Mouse (Mus musculus) heart, postnatal 0 days (tissue): ENCODE results near the gene Siah2. TPM values are rescaled to one million over a fixed set of nuclear protein-coding genes. Genes with fewer than 3 reads are reported as not detected.

Experiments used
- ATAC-seq: fragments of 200-750 bp; cut with Nextera tagmentation; 2 replicates; pipeline ENCODE4 v1.8.0; 2017; ENCODE audit warnings: low read depth, moderate number of reproducible peaks, moderate library complexity; ENCODE audit not compliant: insufficient read depth
- DNase-seq: peaks from one replicate; pipeline ENCODE4 v3.0.0-alpha.2; 2016; ENCODE audit warnings: low spot score
- H3K27ac ChIP-seq: fragments of 300-500 bp; sonication (generic); 2 replicates; pipeline ENCODE4 v1.5.1; 2014; ENCODE audit warnings: low read depth, mild to moderate bottlenecking
- H3K27me3 ChIP-seq: fragments of 300-500 bp; sonication (generic); 2 replicates; pipeline ENCODE4 v1.6.1; 2014; ENCODE audit warnings: low read length, mixed read lengths; ENCODE audit not compliant: control insufficient read depth, insufficient read depth
- H3K36me3 ChIP-seq: fragments of 300-500 bp; sonication (generic); replicated peaks from 2 replicates; pipeline ENCODE4 v1.6.1; 2014; ENCODE audit warnings: low read length, mixed read lengths; ENCODE audit not compliant: control insufficient read depth, insufficient read depth
- H3K4me1 ChIP-seq: fragments of 300-500 bp; sonication (generic); 2 replicates; pipeline ENCODE4 v1.6.1; 2014; ENCODE audit warnings: antibody characterized with exemption; ENCODE audit not compliant: control insufficient read depth, insufficient read depth
- H3K4me2 ChIP-seq: fragments of 300-500 bp; sonication (generic); 2 replicates; pipeline ENCODE4 v1.6.1; 2014; ENCODE audit warnings: low read depth, mild to moderate bottlenecking, low read length, moderate library complexity
- H3K4me3 ChIP-seq: fragments of 300-500 bp; sonication (generic); 2 replicates; pipeline ENCODE4 v1.5.1; 2014; ENCODE audit warnings: low read depth, low read length
- H3K9ac ChIP-seq: fragments of 300-500 bp; sonication (generic); replicated peaks from 2 replicates; pipeline ENCODE4 v1.6.1; 2014; ENCODE audit warnings: low read depth, low read length, mixed read lengths
- H3K9me3 ChIP-seq: fragments of 300-500 bp; sonication (generic); replicated peaks from 2 replicates; pipeline ENCODE4 v1.6.1; 2016; ENCODE audit warnings: low read length; ENCODE audit not compliant: control insufficient read depth
- CTCF ChIP-seq: IDR thresholded peaks from 2 replicates; pipeline ENCODE4 v1.5.1; 2016; ENCODE audit warnings: antibody characterized with exemption, control low read depth, low read depth
- EP300 ChIP-seq: IDR thresholded peaks from 2 replicates; pipeline ENCODE4 v1.6.1; 2016; ENCODE audit warnings: antibody characterized with exemption, low read depth
- WGBS: fragments of 180-500 bp; shearing (Covaris S2); extraction: QIAGEN DNeasy Blood & Tissue Kit; methylation state at CpG from one replicate; pipeline ENCODE4 v1.1.7; 2014; 5-methylcytosine and 5-hydroxymethylcytosine counted together
- polyA plus RNA-seq: library from polyadenylated mRNA; unstranded; fragments of >200 nt; fragmentation: Nextera tagmentation; extraction: Ambion mirVana; gene quantifications from 2 replicates; pipeline ENCODE4 v1.2.1, GENCODE M21; 2015
- total RNA-seq: library from RNA; depleted of rRNA; stranded (reverse); fragments of >200 nt; gene quantifications from 2 replicates; pipeline ENCODE4 v1.2.3, GENCODE M21; 2014; ENCODE audit warnings: low replicate concordance; rRNA removed

Gene Siah2
- 14.5 and 14.8 TPM in 2 replicates for total RNA-seq
- polyA plus RNA-seq, result 3.9 and 5.1 TPM in 2 replicates

DNA sequence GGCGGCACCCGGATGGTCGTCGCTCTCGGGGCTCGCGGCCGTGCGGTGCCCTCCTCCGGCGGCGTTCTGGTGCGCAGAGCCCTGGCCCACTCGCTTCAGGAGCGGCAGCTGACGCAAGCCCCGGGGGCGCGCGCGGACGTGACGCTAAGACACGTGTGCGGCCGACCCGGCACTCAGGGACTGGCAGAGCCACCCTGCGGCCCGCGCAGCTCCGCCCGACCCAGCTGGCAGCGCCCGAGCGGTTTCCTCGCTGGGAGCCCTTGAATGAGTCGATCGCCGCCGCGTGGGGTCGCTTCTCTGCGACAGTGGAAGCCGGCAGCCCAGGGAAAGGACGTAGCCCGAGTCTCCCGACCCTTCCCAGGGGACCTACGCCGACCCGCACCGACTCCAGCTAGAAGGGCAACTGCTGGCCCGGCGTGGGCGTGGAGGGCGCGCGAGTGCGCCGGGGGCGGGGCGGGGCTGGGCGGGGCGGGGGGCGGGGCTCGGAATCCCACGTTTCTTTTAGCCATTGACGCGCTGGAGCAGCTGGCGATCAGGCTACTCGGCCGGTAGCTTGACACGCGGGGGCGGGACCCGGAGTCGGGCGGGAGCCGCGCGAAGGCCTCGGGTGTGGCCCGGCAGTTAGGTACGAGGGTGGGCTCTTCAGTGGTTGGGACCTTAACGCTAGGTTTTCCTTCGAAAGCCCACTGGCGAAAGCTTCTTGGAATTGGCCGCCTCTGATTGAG is at the start of gene Siah2:
Gene Siah2 (minus strand): TSS at position 404 of the 725 bp plus-strand sequence.
- Histone ChIP-seq H3K4me2 (peak within 1 kb of the TSS; percentile 97), H3K27ac (peak within 1 kb of the TSS; percentile 95), H3K4me3 (peak within 1 kb of the TSS; percentile 96), H3K27me3 (no peaks in the 10 kb centered on the region), H3K36me3 (no peaks in the 10 kb centered on the region), H3K4me1 (0 out of 2 replicates have a peak, but pooled peaks cover 13% of the 10 kb centered on the region), H3K9ac (peak within 1 kb of the TSS; percentile 93), H3K9me3 (no peaks in the 10 kb centered on the region)
- WGBS, result under 1% methylated on average over 65 of the region's 87 CpGs
- TF ChIP-seq CTCF (peak; percentile 24), EP300 (no peak)
- ATAC-seq, result peak; percentile 94
- DNase-seq, result peak; percentile 82

DNA sequence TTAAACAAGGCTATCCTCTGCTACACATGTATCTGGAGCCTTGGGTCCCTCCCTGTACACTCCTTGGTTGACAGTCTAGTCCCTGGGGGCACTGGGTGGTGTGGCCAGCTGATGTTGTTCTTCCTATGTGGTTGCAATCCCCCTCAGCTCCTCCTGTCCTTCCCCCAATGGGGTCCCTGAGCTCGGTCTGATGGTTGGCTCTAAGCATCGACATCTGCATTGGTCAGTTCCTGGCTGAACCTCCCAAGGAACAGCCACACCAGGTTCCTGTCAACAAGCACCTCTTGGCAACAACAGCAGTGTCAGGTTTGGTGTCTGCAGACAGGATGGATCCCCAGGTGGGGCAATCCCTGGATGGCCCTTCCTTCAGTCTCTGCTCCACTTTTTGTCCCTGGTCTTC is 47.3 kb upstream of the Siah2 start:
- DNase-seq (no peak), ATAC-seq (no peak)
- no peak for TF ChIP-seq EP300
- TF ChIP-seq CTCF, result no peak
- Histone ChIP-seq H3K27me3 (no peaks in the 10 kb centered on the region), H3K36me3 (no peaks in the 10 kb centered on the region), H3K27ac (no peak overlapping the region), H3K9ac (no peak overlapping the region), H3K4me2 (no peak overlapping the region), H3K4me3 (no peak overlapping the region), H3K4me1 (no peaks in the 10 kb centered on the region), H3K9me3 (no peaks in the 10 kb centered on the region)
- 23% methylated on average over 2 of the region's 2 CpGs for WGBS

DNA sequence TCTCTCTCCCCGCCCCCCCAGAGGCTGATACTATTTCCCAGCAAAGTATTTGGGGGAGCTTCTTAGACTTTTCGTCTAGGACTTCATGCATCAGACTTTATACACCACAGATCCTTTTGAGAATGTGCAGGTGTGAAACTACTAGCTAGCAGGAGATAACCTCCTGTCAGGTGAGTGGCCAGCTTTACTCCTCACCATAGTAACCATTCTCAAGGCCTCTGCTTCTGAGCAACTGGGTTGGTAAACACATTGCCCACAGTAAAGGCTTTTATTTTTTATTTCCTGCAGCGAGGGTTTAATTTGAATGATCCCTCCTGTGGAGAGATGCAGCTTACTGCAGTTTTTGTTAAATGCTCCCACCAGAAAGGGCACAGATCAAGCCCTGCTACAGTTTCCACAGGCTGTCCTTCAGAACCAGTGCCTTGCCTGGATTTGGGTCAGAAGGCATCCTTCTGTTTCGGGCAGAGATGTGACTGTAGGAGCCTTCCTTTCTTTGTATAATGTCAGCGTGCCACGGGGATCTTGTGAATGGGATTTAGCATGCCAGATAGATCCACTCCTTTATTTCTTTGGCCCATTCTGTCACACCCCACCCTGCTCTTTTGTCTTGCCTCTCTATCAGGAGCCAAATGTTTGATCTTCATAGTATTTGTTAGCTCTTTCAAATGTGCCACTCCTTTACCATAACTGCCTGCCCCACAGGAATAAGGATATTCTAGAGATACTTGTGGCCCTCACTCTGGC is 46.3 kb upstream of the Siah2 start:
- TF ChIP-seq CTCF (no peak), EP300 (no peak)
- ATAC-seq, result no peak

DNA sequence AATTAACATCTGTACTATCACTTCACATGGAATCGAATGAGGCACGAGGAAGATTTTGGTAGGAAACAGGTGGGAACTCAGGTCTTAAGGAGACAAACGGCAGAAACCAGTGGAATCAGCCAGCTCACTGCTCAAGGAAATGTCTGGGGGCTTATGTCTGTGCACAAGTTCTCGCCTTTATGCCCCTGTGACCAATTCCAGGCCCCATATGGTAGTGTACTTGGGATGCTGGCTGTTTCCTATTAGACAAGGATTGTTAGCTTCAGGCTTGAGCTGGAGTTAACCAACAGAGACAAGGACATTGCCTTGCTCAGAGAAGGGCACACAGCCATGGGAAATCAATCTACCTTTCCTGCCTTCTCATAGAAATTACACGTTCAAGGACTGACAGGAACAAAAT is 39.3 kb upstream of the Siah2 start:
- WGBS, result 76% methylated on average over 5 of the region's 5 CpGs
- H3K27ac ChIP-seq, result no peak overlapping the region
- H3K9me3 ChIP-seq, result no peaks in the 10 kb centered on the region
- TF ChIP-seq EP300 (no peak), CTCF (no peak)
- H3K36me3 ChIP-seq, result no peaks in the 10 kb centered on the region
- no peak overlapping the region for H3K4me3 ChIP-seq
- H3K4me2 ChIP-seq, result no peak overlapping the region
- H3K27me3 ChIP-seq, result no peaks in the 10 kb centered on the region
- H3K4me1 ChIP-seq, result no peaks in the 10 kb centered on the region
- ATAC-seq, result no peak
- DNase-seq, result no peak
- no peak overlapping the region for H3K9ac ChIP-seq

More for the DNA sequence above, 46.3 kb upstream of the Siah2 start:
- no peak overlapping the region for H3K27ac ChIP-seq
- DNase-seq, result no peak
- H3K9me3 ChIP-seq, result no peaks in the 10 kb centered on the region
- no peak overlapping the region for H3K4me3 ChIP-seq
- 32% methylated on average over 6 of the region's 6 CpGs for WGBS
- H3K9ac ChIP-seq, result no peak overlapping the region
- H3K4me1 ChIP-seq, result no peaks in the 10 kb centered on the region
- no peak overlapping the region for H3K4me2 ChIP-seq
- H3K27me3 ChIP-seq, result no peaks in the 10 kb centered on the region
- no peaks in the 10 kb centered on the region for H3K36me3 ChIP-seq

DNA sequence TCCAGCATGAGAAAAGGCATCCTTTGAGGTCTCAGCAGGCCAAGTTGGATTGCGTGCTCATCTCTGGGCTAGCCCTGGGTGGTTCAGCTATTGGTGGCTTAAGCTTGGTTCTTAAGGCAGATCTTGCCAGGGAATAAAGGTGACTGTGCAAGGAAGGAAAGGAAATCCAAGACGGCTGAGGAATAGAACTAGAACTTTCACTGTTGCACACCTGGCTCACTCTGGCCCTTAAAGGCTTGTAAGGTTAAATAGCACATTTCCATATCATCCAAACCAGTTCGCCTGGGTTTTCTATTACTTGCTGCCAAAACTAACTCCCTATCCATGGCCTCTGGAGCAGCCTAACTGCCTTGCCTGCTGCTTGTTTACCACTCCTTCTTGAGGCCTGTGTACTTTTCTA is 38.4 kb upstream of the Siah2 start:
- no peaks in the 10 kb centered on the region for H3K36me3 ChIP-seq
- no peak for TF ChIP-seq EP300
- no peak for TF ChIP-seq CTCF
- 78% methylated on average over 3 of the region's 3 CpGs for WGBS
- no peak overlapping the region for H3K4me2 ChIP-seq
- no peaks in the 10 kb centered on the region for H3K4me1 ChIP-seq
- H3K4me3 ChIP-seq, result no peak overlapping the region
- no peaks in the 10 kb centered on the region for H3K27me3 ChIP-seq
- no peaks in the 10 kb centered on the region for H3K9me3 ChIP-seq
- no peak overlapping the region for H3K27ac ChIP-seq
- DNase-seq (no peak), ATAC-seq (no peak)
- no peak overlapping the region for H3K9ac ChIP-seq
